Mouse (Mus musculus) liver, embryonic 12.5 days (tissue): ENCODE results near the gene Gm3250. TPM values are rescaled to one million over a fixed set of nuclear protein-coding genes. Genes with fewer than 3 reads are reported as not detected.
"Not testable (repeated sequence)": the region's sequence is repeated elsewhere in the genome, so short reads cannot be mapped to it uniquely, and the experiment has no call there.

ENCODE experiments used
- ATAC-seq: fragments of 200-750 bp; cut with Nextera tagmentation; 2 replicates; pipeline ENCODE4 v1.8.0; 2017; ENCODE audit warnings: moderate number of reproducible peaks, mild to moderate bottlenecking, moderate library complexity
- H3K27ac ChIP-seq: fragments of 300-500 bp; sonication (generic); 2 replicates; pipeline ENCODE4 v1.5.1; 2016; ENCODE audit warnings: mild to moderate bottlenecking
- H3K27me3 ChIP-seq: fragments of 300-500 bp; sonication (generic); replicated peaks from 2 replicates; pipeline ENCODE4 v1.6.1; 2016; ENCODE audit warnings: mild to moderate bottlenecking, moderate library complexity
- H3K36me3 ChIP-seq: fragments of 300-500 bp; sonication (generic); 2 replicates; pipeline ENCODE4 v1.6.1; 2016; ENCODE audit warnings: mild to moderate bottlenecking, moderate library complexity
- H3K4me1 ChIP-seq: fragments of 300-500 bp; sonication (generic); 2 replicates; pipeline ENCODE4 v1.6.1; 2016
- H3K4me2 ChIP-seq: fragments of 300-500 bp; sonication (generic); 2 replicates; pipeline ENCODE4 v1.6.1; 2016; ENCODE audit warnings: mild to moderate bottlenecking, moderate library complexity
- H3K4me3 ChIP-seq: fragments of 300-500 bp; sonication (generic); 2 replicates; pipeline ENCODE4 v1.5.1; 2016; ENCODE audit warnings: mild to moderate bottlenecking, moderate library complexity
- H3K9ac ChIP-seq: fragments of 300-500 bp; sonication (generic); 2 replicates; pipeline ENCODE4 v1.6.1; 2016; ENCODE audit warnings: mild to moderate bottlenecking, moderate library complexity
- H3K9me3 ChIP-seq: fragments of 300-500 bp; sonication (generic); replicated peaks from 2 replicates; pipeline ENCODE4 v1.6.1; 2016; ENCODE audit warnings: mild to moderate bottlenecking, moderate library complexity
- WGBS: fragments of 180-500 bp; shearing (Covaris S2); methylation state at CpG from one replicate; pipeline ENCODE4 v1.1.7; 2016; ENCODE audit not compliant: insufficient replicate concordance; 5-methylcytosine and 5-hydroxymethylcytosine counted together
- polyA plus RNA-seq: library from polyadenylated mRNA; unstranded; fragments of >200 nt; fragmentation: Nextera tagmentation; extraction: Ambion mirVana; gene quantifications from 2 replicates; pipeline ENCODE4 v1.2.1, GENCODE M21; 2016

Gm3250 gene
- not detected in 2 replicates for polyA plus RNA-seq

DNA sequence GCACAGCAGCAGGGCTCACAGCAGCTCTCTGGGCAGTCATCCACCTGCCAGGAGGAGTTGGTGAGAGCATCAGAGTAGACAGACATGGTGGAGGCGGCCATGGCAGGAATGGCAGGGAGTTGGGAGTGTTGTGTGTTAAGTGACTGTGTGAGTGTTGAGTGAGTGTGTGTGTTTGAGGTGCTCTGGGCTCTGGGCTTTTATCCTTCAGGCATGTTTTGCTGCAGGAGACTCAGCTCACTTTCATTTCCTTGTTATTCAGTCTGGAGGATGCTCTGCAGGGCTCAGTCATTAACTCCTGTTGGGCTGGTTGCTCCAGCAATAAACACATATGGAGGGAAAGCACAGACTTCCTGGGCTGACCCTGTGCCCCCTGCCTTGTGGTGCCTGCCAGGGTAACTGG, at the start of gene Gm3250:
TSS of gene Gm3250 (minus strand) at position 101 of the 400 bp plus-strand sequence.
- not testable (repeated sequence) for ATAC-seq, H3K9me3 ChIP-seq, H3K4me2 ChIP-seq, H3K27me3 ChIP-seq, H3K27ac ChIP-seq, H3K9ac ChIP-seq, H3K4me3 ChIP-seq, H3K4me1 ChIP-seq, H3K36me3 ChIP-seq
- WGBS, result 54% methylated on average over 1 of the region's 1 CpGs

DNA sequence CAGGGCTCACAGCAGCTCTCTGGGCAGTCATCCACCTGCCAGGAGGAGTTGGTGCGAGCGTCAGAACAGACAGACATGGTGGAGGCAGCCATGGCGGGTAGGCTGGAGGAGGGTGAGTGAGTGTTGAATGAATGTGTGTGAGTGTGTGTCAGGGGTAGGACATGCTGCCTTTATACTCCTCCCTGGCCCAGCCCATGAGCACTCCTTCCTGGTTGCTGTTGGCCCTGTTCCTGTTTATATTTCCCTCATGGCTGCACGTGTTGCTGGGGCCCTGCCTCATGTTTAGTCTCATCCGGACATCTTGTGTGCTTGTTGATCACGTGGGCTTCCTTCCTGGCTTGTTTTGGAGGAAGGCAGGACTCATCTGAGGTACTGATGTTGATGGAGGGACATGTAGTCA, 44.6 kb upstream of the Gm3250 start, which contains the start of gene Krtap10-4:
TSS of gene Krtap10-4 (minus strand) at position 145 of the 400 bp plus-strand sequence.
- Histone ChIP-seq H3K9me3 (no peaks in the 10 kb centered on the region), H3K4me1 (no peaks in the 10 kb centered on the region), H3K4me3 (no peak within 1 kb of the TSS), H3K4me2 (no peak within 1 kb of the TSS), H3K9ac (no peak within 1 kb of the TSS), H3K27me3 (no peaks in the 10 kb centered on the region), H3K36me3 (no peaks in the 10 kb centered on the region), H3K27ac (no peak within 1 kb of the TSS)
- ATAC-seq, result no peak
- WGBS, result 47% methylated on average over 6 of the region's 6 CpGs

DNA sequence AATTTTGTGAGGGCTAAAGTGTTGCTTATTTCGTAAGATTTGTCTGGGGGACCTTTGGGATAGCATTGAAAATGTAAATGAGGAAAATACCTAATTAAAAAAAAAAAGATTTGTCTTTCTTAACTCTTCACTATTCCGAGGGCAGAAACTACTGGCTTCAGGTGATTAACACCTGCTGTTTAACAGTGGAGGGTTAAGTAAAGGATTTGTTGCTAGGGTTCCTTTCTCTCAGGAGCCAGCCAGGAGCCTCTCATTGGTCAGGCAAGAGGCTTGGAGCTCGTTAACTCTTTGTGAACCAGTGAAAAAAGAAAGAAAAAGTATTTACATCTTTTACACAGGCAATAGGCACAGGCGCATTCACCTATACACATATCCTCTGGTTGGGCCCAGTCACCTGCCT, 36.9 kb upstream of the Gm3250 start:
- Histone ChIP-seq H3K9me3 (no peaks in the 10 kb centered on the region), H3K27ac (no peak overlapping the region), H3K36me3 (no peaks in the 10 kb centered on the region), H3K9ac (no peak overlapping the region), H3K27me3 (no peaks in the 10 kb centered on the region), H3K4me3 (no peak overlapping the region), H3K4me1 (no peaks in the 10 kb centered on the region), H3K4me2 (no peak overlapping the region)
- 45% methylated on average over 4 of the region's 4 CpGs for WGBS
- ATAC-seq, result no peak

DNA sequence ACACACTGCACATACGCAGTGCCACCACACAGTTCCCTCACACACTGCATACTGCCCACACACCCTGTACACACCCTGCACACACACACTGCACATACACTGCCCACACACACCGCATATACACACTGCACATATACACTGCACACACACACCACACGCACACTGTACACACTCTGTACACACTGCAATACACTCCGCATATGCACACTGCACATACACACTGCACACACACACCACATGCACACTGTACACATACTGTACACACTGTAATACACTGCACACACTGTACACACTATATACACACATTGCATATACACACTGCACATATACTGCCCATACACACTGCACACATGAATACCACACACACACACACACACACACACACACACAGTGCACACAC, 36.2 kb upstream of the Gm3250 start:
- Histone ChIP-seq H3K4me2 (no peak overlapping the region), H3K4me1 (no peaks in the 10 kb centered on the region), H3K27ac (no peak overlapping the region), H3K36me3 (no peaks in the 10 kb centered on the region), H3K9ac (no peak overlapping the region), H3K4me3 (no peak overlapping the region), H3K27me3 (no peaks in the 10 kb centered on the region), H3K9me3 (no peaks in the 10 kb centered on the region)
- ATAC-seq, result no peak
- 79% methylated on average over 4 of the region's 4 CpGs for WGBS

DNA sequence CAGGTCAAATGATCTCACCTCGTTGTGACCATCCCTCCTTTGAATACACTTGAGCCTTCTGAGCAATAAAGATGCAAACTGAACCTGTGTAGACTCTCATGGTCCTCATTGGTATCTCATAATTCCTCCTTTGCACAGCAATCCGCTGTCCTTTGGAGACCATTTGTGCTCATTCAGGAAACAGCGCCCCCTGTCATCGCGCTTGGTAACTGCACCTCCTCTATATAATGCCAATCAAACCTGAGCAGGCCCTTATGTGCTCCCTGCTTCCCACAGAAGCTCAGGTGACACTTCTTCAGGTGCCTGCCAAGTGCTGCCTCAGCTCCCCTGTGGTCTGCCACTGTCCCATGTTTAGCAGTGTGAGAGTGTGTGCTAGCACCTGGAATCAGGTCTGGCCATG, 33.2 kb upstream of the Gm3250 start:
- Histone ChIP-seq H3K27me3 (no peaks in the 10 kb centered on the region), H3K9ac (no peak overlapping the region), H3K36me3 (no peaks in the 10 kb centered on the region), H3K4me2 (no peak overlapping the region), H3K9me3 (no peaks in the 10 kb centered on the region), H3K4me3 (no peak overlapping the region), H3K27ac (no peak overlapping the region), H3K4me1 (no peaks in the 10 kb centered on the region)
- ATAC-seq, result no peak
- WGBS, result 23% methylated on average over 5 of the region's 5 CpGs

DNA sequence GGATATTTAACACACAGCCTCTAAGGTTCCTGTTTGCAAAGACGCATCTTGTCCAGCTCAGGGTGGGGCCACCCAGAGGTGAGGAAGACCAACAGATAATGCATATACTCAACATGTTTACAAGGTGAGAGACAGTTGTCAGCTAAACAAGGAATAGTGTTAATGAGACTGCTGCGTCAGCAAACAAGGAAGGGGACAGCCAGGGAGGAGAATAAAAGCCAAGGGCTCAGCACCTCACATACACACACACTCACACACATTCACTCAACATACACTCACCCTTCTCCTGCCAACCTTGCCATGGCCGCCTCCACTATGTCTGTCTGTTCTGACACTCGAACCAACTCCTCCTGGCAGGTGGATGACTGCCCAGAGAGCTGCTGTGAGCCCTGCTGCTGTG, 32.0 kb upstream of the Gm3250 start, which contains the start of gene Gm2696:
TSS of gene Gm2696 (plus strand) at position 301 of the 400 bp plus-strand sequence.
- Histone ChIP-seq H3K4me3 (no peak within 1 kb of the TSS), H3K27ac (no peak within 1 kb of the TSS), H3K36me3 (no peaks in the 10 kb centered on the region), H3K9me3 (no peaks in the 10 kb centered on the region; the same call in 1 of the 2 replicates), H3K9ac (no peak within 1 kb of the TSS), H3K27me3 (no peaks in the 10 kb centered on the region), H3K4me2 (no peak within 1 kb of the TSS), H3K4me1 (no peaks in the 10 kb centered on the region)
- ATAC-seq, result no peak
- 35% methylated on average over 4 of the region's 4 CpGs for WGBS

DNA sequence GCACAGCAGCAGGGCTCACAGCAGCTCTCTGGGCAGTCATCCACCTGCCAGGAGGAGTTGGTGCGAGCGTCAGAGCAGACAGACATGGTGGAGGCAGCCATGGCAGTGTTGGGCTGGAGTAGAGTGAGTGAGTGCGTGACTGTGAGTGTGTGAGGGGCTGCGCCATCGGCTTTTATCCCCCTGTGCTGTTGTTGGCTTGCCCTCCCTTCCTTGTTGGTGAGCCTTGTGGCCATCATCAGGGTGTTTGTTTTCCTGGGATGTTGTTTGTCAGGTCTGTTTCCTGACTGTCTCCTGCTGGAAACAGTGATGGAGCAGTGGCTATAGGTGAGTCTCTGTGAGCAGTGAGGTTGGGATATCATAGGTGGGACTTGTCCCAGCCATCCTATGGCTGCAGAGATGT, 29.4 kb upstream of the Gm3250 start, which contains the start of gene Gm9507:
TSS of gene Gm9507 (minus strand) at position 101 of the 400 bp plus-strand sequence.
- no peak for ATAC-seq
- Histone ChIP-seq H3K4me1 (no peaks in the 10 kb centered on the region), H3K4me3 (no peak within 1 kb of the TSS), H3K9me3 (no peaks in the 10 kb centered on the region; the same call in 1 of the 2 replicates), H3K4me2 (no peak within 1 kb of the TSS), H3K36me3 (no peaks in the 10 kb centered on the region), H3K9ac (no peak within 1 kb of the TSS), H3K27me3 (no peaks in the 10 kb centered on the region), H3K27ac (no peak within 1 kb of the TSS)
- WGBS, result 51% methylated on average over 5 of the region's 5 CpGs

DNA sequence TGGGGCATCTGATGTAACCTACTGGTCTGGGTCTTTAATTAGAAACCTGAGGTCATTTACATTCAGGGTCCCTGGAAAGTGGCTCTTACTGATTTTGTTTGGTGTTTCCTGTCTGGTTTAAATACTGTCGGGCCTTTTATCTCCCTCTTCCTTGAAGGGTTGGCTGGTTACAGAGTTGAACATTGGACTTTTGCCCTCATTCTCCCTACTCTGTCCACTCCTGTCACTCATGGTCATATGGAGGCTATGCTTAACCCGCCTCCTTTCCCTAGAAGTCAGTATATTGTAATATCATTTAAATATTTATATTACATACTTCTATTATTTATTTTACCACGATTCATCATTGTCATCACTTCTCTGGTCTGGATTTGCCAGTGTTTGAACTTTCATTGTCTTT, 21.8 kb upstream of the Gm3250 start:
- Histone ChIP-seq H3K4me2 (no peak overlapping the region), H3K4me3 (no peak overlapping the region), H3K27me3 (no peaks in the 10 kb centered on the region), H3K4me1 (0 out of 2 replicates have a peak, but pooled peaks cover 4% of the 10 kb centered on the region), H3K9me3 (no peaks in the 10 kb centered on the region), H3K36me3 (no peaks in the 10 kb centered on the region), H3K9ac (no peak overlapping the region), H3K27ac (no peak overlapping the region)
- WGBS, result 34% methylated on average over 3 of the region's 3 CpGs
- ATAC-seq, result no peak

DNA sequence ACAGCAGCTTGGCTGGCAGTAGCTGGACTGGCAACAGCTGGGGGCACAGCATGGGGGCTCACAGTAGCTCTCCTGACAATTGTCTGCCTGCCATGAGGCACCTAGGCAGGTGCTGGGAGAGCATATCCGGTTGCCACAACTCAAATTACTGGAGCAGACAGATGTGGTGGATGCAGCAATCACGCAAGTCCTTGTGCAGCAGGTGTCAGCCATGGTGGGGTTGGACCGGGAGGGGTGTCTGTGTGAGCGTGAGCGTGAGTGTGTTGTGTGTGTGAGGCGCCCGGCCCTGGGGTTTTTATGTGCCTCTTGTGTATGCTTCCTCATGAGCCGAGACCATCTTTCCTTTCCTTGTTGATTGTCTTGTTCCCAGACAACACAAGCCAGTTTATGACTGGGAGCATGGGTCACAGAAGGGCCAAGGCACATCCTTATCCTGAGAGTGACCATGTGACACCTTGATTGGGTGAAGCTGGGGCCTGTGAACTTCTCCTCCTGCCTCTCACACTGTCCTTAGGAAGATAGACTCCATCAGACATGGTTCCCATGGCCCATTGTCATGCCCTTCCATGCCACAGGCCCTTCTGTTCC, 16.7 kb upstream of the Gm3250 start, which contains the start of gene Gm19668:
TSS of gene Gm19668 (minus strand) at position 213 of the 588 bp plus-strand sequence.
- no peak within 1 kb of the TSS for H3K4me3 ChIP-seq
- no peak within 1 kb of the TSS for H3K27ac ChIP-seq
- no peaks in the 10 kb centered on the region for H3K36me3 ChIP-seq
- no peaks in the 10 kb centered on the region for H3K9me3 ChIP-seq
- ATAC-seq, result no peak
- no peaks in the 10 kb centered on the region for H3K27me3 ChIP-seq
- WGBS, result 51% methylated on average over 8 of the region's 8 CpGs
- no peak within 1 kb of the TSS for H3K4me2 ChIP-seq
- H3K4me1 ChIP-seq, result 0 out of 2 replicates have a peak, but pooled peaks cover 4% of the 10 kb centered on the region
- H3K9ac ChIP-seq, result no peak within 1 kb of the TSS

DNA sequence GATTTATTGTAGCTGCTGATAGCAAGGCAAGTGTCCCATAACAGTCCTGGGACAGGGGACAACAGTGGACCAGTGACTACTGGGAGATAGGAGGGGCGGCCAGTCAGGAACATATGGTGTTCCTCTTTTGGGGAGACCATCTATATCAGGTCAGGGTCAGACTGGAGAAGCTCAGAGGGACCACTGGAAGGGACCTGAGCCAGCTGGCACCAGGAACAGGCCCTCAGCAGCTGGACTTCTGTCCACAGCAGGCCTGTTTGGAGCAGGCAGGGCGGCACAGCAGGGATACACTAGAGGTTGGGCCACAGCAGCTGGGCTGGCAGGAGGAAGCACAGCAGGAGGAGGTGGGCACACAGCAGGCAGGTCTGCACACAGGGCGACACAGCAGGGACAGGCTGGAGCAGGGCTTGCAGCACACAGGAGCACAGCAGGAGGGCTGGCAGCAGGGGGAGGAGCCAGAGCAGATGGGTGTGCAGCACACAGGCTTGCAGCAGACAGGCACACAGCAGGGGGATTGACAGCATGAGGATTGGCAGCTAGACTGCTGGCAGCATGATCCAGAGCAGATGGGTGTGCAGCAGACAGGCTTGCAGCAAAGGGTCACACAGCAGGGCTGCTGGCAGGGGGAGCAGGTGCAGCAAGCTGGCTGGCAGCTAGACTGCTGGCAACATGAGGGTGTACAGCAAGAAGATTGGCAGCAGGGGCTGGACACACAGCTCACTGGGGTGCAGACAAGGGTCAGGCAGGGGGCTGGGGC, 16.0 kb upstream of the Gm3250 start:
- 23% methylated on average over 3 of the region's 3 CpGs for WGBS
- H3K27ac ChIP-seq, H3K27me3 ChIP-seq: not testable (repeated sequence)

DNA sequence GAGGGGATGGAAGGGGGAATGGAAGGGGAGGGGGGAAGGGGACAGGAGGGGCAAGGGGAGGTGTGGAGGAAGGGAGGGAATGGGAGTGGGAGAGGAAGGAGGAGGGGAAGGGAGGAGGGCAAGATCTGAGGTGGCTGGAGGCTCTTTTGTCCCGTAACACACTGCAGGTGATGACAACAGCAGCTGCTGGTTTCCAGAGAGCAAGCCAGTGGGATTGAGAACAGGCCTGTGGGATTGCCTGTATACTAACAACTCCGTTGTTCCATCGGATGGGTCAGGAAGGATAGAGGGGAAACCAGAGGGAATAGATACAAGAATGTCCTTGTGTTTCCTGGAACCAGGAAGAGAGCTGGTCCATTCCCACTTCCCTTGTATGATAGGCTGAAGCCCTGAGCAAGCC, 15.3 kb upstream of the Gm3250 start:
- H3K4me3 ChIP-seq, result no peak overlapping the region
- 0 out of 2 replicates have a peak, but pooled peaks cover 4% of the 10 kb centered on the region for H3K4me1 ChIP-seq
- no peak overlapping the region for H3K4me2 ChIP-seq
- H3K9me3 ChIP-seq, result no peaks in the 10 kb centered on the region
- 22% methylated on average over 3 of the region's 3 CpGs for WGBS
- H3K27me3 ChIP-seq, result no peaks in the 10 kb centered on the region
- no peak overlapping the region for H3K9ac ChIP-seq
- H3K36me3 ChIP-seq, result no peaks in the 10 kb centered on the region
- H3K27ac ChIP-seq, result no peak overlapping the region
- ATAC-seq, result no peak

More for the DNA sequence above, 16.0 kb upstream of the Gm3250 start:
- H3K9ac ChIP-seq, H3K4me3 ChIP-seq, H3K4me2 ChIP-seq, H3K9me3 ChIP-seq, H3K4me1 ChIP-seq, ATAC-seq, H3K36me3 ChIP-seq: not testable (repeated sequence)

DNA sequence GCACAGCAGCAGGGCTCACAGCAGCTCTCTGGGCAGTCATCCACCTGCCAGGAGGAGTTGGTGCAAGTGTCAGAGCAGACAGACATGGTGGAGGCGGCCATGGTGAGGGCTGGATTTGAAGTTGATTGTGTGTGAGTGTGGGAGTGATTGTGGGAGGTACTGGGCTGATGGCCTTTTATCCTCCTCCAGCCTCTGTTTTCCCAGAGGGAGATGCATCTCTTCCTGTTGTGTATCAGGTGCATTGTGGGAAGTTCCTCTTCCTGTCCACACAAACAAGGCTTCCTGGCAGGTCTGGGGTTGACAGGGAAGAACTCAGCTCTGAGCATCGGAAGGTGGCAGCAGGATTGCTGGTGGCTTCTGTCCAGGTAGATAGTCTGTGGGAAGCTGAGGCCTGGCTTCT, 12.6 kb upstream of the Gm3250 start, which contains the start of gene Gm9639:
TSS of gene Gm9639 (minus strand) at position 101 of the 400 bp plus-strand sequence.
- Histone ChIP-seq H3K4me3 (no peak within 1 kb of the TSS), H3K4me2 (no peak within 1 kb of the TSS), H3K9me3 (no peaks in the 10 kb centered on the region), H3K27ac (no peak within 1 kb of the TSS), H3K4me1 (0 out of 2 replicates have a peak, but pooled peaks cover 4% of the 10 kb centered on the region), H3K27me3 (no peaks in the 10 kb centered on the region), H3K9ac (no peak within 1 kb of the TSS), H3K36me3 (no peaks in the 10 kb centered on the region)
- no peak for ATAC-seq
- WGBS, result 43% methylated on average over 2 of the region's 2 CpGs
